ENCODE assay signal across 9 mouse cellular contexts in the genomic region with DNA sequence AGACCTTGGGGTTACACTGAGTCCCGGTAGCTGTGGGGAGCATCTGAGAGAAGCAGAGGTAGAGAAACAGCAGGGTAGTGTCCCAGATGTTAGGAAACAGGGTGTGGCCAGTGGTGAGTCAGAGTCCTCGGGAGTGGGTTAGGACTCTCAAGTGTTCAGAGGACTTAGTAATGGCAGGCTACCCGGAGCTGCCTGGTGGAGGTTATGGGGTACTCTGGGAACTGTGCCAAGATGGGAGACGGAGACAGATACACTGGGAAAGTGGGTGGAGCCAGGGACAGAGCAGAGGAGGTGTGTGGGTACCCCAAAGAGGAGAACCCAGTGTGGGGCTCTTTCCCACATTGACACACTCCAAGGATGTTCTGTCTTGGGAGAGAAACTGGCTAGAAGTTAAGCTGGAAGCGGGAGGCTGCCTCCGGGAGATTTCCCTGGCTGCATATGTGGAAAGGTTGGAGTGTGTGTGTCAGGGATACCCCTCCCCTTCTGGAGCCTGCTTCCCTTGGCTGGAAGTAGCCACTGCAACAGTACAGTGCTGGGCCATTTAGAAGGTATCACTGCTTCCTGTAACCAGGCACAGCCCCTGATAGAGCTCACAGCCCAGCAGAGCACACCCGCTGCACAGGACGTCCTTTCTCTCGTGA. TPM values are rescaled to one million over a fixed set of nuclear protein-coding genes. Genes with fewer than 3 reads are reported as not detected.
DNase-seq lines count a peak whose midpoint lies in the region; ATAC-seq lines count a peak whose summit lies in the region.
"Had no signal": no experiment of that assay in that cellular context is flagged by ENCODE, and none has a peak within 500 bp of the region (broad histone marks: within the 10 kb centered on the region; RNA-seq: fewer than 3 reads in every experiment).

No protein-coding gene starts in this region.

- H3K4me2 ChIP-seq in lung, embryonic 16.5 days (ENCODE audit: low read depth, low read length) = no peak overlapping the region
- H3K4me2 ChIP-seq: midbrain, embryonic 13.5 days had no signal

- H3K36me3 ChIP-seq in lung, embryonic 16.5 days (ENCODE audit: control insufficient read depth, insufficient read depth, low read length) = no peaks in the 10 kb centered on the region
- no peaks in the 10 kb centered on the region for H3K36me3 ChIP-seq in heart, embryonic 10.5 days
- H3K36me3 ChIP-seq: midbrain, embryonic 13.5 days had no signal

- 27% methylated on average over 9 of the region's 9 CpGs for WGBS in lung, embryonic 16.5 days
- WGBS in heart, embryonic 10.5 days = 59% methylated on average over 9 of the region's 9 CpGs

- H3K4me3 ChIP-seq in lung, embryonic 16.5 days (ENCODE audit: low read length) = no peak overlapping the region
- H3K4me3 ChIP-seq in heart, embryonic 10.5 days = no peak overlapping the region
- H3K4me3 ChIP-seq: midbrain, embryonic 13.5 days had no signal

- ATAC-seq in lung, embryonic 16.5 days (ENCODE audit: low read depth) = 0 out of 2 replicates have a peak, but pooled peaks have one; percentile 21

- DNase-seq in adrenal gland, postnatal 10 days = peak; percentile 47
- no peak for DNase-seq in adrenal gland, adult 8-10 months
- no peak for DNase-seq in lung, postnatal 14 days
- no peak for DNase-seq in heart, embryonic 10.5 days (ENCODE audit: low spot score)
- peak; percentile 48 for DNase-seq in skeletal muscle tissue, adult 2 months (ENCODE audit: low read depth, low spot score)
- DNase-seq in kidney, postnatal 14 days = no peak
- no peak for DNase-seq in kidney, adult 11 months

- H3K4me1 ChIP-seq in lung, embryonic 16.5 days (replicated peaks; ENCODE audit: control insufficient read depth, insufficient read depth, low read length) = peaks cover 24% of the 10 kb centered on the region
- peaks cover 55% of the 10 kb centered on the region for H3K4me1 ChIP-seq in heart, embryonic 10.5 days

- 0 out of 2 replicates have a peak overlapping the region, but pooled peaks have one; percentile 3 for H3K27ac ChIP-seq in lung, embryonic 16.5 days (ENCODE audit: low read length)
- H3K27ac ChIP-seq in heart, embryonic 10.5 days = 0 out of 2 replicates have a peak overlapping the region, but pooled peaks have one; percentile 5
- H3K27ac ChIP-seq: midbrain, embryonic 13.5 days had no signal

- no peak overlapping the region for H3K9ac ChIP-seq in lung, embryonic 16.5 days (ENCODE audit: low read length)
- H3K9ac ChIP-seq: midbrain, embryonic 13.5 days had no signal

- no peaks in the 10 kb centered on the region for H3K9me3 ChIP-seq in lung, embryonic 16.5 days (ENCODE audit: control insufficient read depth, low read length)
- H3K9me3 ChIP-seq in heart, embryonic 10.5 days = no peaks in the 10 kb centered on the region
- H3K9me3 ChIP-seq: midbrain, embryonic 13.5 days had no signal

- H3K27me3 ChIP-seq in lung, embryonic 16.5 days (ENCODE audit: control insufficient read depth, insufficient read depth, low read depth, low read length) = peaks cover 10% of the 10 kb centered on the region; the same call in 1 of the 2 replicates
- H3K27me3 ChIP-seq in heart, embryonic 10.5 days (ENCODE audit: insufficient read depth, poor library complexity, severe bottlenecking) = peaks cover 27% of the 10 kb centered on the region

RNA-seq across cellular contexts. Expression of a gene that starts 14.0 kb away (rescaled TPM):
- total RNA-seq in adrenal gland, postnatal 10 days (2021) = 10 to 100 TPM; 40.6 to 47.3 TPM
- total RNA-seq in adrenal gland, adult 8-10 months (2022) = 10 to 100 TPM; 27.6 to 54.1 (median 41.4) TPM
- polyA plus RNA-seq in lung, embryonic 16.5 days (2015; fragmentation: Nextera tagmentation; extraction: Ambion mirVana) = 0.62 and 1.1 TPM in 2 replicates
- 0.04 and 0.07 TPM in 2 replicates for polyA plus RNA-seq in heart, embryonic 10.5 days (2016; fragmentation: Nextera tagmentation; extraction: Ambion mirVana)

RNA-seq across cellular contexts. Expression of a gene that starts 37.4 kb away (rescaled TPM):
- total RNA-seq in adrenal gland, postnatal 10 days (2021) = 10 to 100 TPM; 37.8 to 40.1 TPM
- total RNA-seq in adrenal gland, adult 8-10 months (2022) = 10 to 100 TPM; 47.1 to 56.6 (median 51.1) TPM
- 77.5 and 80.0 TPM in 2 replicates for polyA plus RNA-seq in lung, embryonic 16.5 days (2015; fragmentation: Nextera tagmentation; extraction: Ambion mirVana)
- polyA plus RNA-seq in heart, embryonic 10.5 days (2016; fragmentation: Nextera tagmentation; extraction: Ambion mirVana) = 74.0 and 76.8 TPM in 2 replicates

RNA-seq across cellular contexts. Expression of a gene that starts 39.8 kb away (rescaled TPM):
- total RNA-seq in adrenal gland, postnatal 10 days (2021) = 10 to 100 TPM; 11.8 to 14.4 TPM
- total RNA-seq in adrenal gland, adult 8-10 months (2022) = 10 to 100 TPM; 13.0 to 15.5 (median 15.1) TPM
- polyA plus RNA-seq in lung, embryonic 16.5 days (2015; fragmentation: Nextera tagmentation; extraction: Ambion mirVana) = 15.2 and 17.5 TPM in 2 replicates
- polyA plus RNA-seq in heart, embryonic 10.5 days (2016; fragmentation: Nextera tagmentation; extraction: Ambion mirVana) = 12.6 TPM in 2 replicates

RNA-seq across cellular contexts. Expression of a gene that starts 55.0 kb away (rescaled TPM):
- total RNA-seq in adrenal gland, postnatal 10 days (2021) = 1 to 10 TPM; 4.5 to 7.9 TPM
- total RNA-seq in adrenal gland, adult 8-10 months (2022) = 10 to 100 TPM in 3 of 4 experiments, 1 to 10 TPM in 1; 7.0 to 36.3 (median 20.6) TPM
- polyA plus RNA-seq in lung, embryonic 16.5 days (2015; fragmentation: Nextera tagmentation; extraction: Ambion mirVana) = 0.13 and 0.53 TPM in 2 replicates
- 0.11 TPM in 1 of 2 replicates, not detected in the other for polyA plus RNA-seq in heart, embryonic 10.5 days (2016; fragmentation: Nextera tagmentation; extraction: Ambion mirVana)

RNA-seq across cellular contexts. Expression of a gene that starts 56.1 kb away (rescaled TPM):
- 10 to 100 TPM; 47.8 to 48.0 TPM for total RNA-seq in adrenal gland, postnatal 10 days (2021)
- 10 to 100 TPM; 59.2 to 70.5 (median 64.3) TPM for total RNA-seq in adrenal gland, adult 8-10 months (2022)
- polyA plus RNA-seq in lung, embryonic 16.5 days (2015; fragmentation: Nextera tagmentation; extraction: Ambion mirVana) = 21.0 and 23.9 TPM in 2 replicates
- polyA plus RNA-seq in heart, embryonic 10.5 days (2016; fragmentation: Nextera tagmentation; extraction: Ambion mirVana) = 24.3 and 27.5 TPM in 2 replicates

Comparison
In these comparisons a context has a peak if more than half of its experiments do, and no peak if none do; other contexts are left out.
1. DNase-seq: peak in adrenal gland, postnatal 10 days (single experiment) and skeletal muscle tissue, adult 2 months (single experiment); none in adrenal gland, adult 8-10 months (single experiment), lung, postnatal 14 days (single experiment), heart, embryonic 10.5 days (single experiment), kidney, postnatal 14 days (single experiment) and kidney, adult 11 months (single experiment).